Mouse (Mus musculus) monocyte, adult 2 months (primary cell): ENCODE measurements around the gene Trpc2.

ENCODE experiments used
- DNase-seq, 2 experiments: peaks; one replicate each; pipeline ENCODE4 v3.0.0; 2022; ENCODE audit warnings: low spot score in 2 of 2, low read depth in 1 of 2

Trpc2 gene

DNA sequence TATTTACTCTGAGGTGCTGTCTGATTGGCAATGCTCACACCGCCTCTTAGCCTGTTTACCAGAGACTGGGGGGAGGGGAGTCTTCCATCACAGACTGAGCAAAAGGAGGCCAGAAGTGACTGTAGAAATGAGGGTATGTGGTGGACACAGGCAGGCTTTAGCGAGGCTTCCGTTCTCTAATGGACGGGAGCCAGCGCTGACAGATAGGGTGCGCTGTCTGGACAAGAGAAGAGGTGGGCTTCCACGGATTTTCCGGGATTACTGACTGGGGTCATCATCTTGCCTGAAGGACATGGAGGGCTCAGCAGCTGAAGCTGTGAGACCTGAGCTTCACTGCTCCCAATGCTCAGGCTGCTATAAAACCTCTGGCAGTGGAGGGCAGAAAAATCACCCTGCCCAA is 19.3 kb downstream of the Trpc2 start:
- DNase-seq: no peak

DNA sequence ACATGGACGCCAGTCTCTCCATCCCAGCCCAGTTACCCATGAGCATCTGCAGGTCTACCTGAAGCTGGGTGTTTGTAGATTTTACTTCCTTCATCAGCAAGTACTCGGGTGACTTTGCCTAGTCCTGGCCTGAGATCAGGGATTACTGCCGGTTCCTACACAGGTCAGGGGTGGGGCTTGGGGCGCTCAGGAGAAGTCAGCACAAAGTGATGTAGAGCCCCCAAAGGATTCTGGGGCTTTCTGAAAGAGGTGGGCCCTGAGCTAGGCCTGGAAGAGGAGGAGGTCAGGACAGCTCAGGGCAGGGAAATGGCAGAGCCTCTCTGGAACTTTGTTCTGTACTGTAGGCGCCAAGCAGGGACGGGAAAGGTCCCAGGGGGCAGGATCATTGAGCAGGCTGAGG is 19.8 kb downstream of the Trpc2 start:
- DNase-seq: no peak

DNA sequence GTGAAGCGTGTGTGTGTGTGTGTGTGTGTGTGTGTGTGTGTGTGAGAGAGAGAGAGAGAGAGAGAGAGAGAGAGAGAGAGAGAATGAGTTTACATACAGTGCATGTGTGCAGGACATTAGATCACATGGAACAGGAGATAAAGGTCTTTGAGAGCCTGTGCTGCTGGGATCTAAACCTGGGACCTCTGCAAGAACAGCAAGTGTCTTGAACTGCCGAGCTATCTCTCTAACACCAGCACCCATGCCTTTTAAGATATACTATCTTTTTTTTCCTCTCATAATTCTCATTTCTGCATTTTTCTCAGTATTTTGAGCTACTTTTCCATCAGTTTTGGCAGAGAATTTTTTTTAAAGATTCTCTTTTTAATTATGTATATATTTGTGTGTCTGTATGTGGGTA is 20.6 kb downstream of the Trpc2 start:
- no peak for DNase-seq

DNA sequence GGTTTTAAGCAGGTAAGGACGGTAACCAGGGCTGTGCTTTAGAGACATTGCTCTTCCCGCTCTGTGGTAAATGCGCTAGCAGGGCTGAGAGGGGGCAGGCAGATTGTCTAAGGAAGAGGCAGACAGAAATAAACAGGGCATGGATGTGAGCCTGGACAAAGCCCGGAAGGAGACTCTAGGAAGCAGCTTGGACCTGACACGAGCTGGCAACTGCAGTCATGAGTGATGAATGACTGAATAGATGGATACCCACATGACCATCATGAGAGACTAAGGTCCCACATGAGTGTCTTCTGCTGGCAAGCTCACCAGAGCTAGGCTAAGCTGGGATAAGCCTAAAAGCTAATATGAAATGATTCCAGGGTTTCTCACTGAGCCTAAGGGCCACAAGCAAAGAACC is 21.2 kb downstream of the Trpc2 start:
- DNase-seq: no peak

DNA sequence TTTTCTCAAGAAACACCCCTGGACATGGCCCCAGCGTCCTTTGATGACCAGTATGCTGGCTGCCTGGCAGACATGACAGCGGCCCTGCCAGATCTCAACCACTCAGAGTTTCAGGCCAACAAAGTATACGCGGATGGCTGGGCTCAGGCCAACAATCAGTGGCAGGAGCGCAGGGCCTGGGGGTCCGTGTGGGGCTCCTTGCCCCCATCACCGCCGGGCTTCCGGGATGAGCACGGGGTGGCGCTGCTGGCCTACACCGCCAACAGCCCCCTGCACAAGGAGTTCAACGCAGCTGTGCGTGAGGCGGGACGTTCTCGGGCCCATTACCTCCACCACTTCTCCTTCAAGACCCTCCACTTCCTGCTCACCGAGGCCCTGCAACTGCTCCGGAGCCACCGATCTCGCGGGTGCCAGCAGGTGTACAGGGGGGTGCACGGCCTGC is 23.8 kb downstream of the Trpc2 start:
- no peak for DNase-seq

DNA sequence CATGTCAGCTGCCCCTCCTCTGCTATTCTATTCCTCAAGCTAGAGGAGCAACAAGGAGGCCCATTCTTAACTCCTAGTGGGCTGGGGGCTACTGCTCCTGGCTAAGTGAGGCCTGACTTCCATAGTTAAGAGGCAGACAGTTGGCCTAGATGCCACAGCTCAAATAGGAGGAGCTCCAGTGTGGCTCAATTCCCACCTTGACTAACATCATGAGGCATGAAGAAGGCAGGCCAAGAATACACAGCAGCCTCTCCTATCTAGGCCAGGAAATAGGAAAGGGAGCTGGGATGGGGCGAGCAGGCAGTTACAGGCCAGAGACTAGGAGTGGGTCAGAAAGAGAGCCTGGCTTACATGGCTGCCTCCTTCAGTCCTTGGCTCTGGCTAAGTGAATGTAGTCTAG is 25.3 kb downstream of the Trpc2 start:
- DNase-seq: no peak

DNA sequence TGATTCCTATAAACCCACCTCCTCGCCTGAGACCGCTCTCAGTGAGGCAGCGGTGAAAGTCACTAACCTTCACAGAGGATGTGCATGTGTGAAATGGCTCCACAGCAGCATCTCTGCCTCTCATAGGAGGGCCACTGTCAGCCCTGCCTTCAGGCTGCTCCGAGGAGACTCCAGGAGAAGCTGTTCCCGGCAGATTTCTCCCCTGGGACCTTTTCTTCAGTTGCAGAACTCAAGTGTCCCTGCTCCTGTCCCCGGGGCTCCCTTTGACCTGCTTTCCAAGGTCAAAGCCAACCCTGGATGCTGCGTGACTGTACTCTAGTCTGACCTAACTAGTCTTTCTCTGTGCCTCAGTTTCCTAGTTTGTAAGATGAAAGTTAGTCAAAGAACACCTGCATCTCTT is 26.3 kb downstream of the Trpc2 start, which contains the start of gene Art5:
Gene Art5 (minus strand): TSS at position 319 of the 400 bp plus-strand sequence.
- no peak for DNase-seq

DNA sequence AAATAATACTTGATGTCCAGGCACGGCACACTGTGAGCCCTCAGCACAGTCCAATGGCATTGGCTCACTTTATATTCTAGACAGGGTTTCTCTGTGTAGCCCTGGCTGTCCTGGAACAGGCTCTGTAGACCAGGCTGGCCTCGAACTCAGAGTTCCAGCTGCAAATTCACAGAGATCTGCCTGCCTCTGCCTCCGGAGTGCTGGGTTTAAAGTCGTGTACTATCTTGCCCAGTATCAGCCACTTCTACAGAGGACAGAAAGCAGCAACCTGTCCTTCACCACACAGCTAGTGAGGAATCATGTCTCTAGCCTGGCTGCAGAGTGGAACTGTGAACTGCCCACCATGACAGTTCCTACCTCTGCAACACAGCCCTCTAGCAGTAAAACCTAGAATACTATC is 26.8 kb downstream of the Trpc2 start:
- DNase-seq: no peak

DNA sequence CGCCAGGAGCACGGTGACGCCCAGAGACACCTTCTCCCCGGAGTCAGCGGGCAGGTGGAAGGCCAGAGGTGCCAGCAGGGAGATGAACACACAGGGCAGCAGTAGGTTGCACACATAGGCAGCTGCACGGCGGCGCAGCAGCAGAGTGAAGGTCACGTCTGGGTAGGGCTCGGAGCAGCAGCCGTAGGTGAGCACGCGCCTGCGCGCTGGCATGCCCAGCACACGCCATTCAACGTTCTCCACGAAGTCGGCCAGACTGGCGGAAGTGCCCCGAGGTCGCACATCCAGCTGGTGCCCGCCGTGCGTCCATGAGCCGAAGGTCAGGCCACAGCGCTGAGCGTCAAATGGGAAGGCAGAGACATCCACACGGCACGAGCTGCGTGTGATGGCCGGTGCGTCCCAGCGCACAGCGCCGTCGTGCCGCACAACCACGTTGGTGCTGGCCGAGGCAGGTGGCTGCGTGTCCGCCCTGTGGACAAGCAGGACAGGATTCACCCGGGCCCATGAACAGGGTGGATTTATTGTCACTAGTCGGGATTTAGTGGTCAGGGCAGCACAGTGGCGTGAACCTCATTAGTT is 30.3 kb downstream of the Trpc2 start:
- no peak for DNase-seq

DNA sequence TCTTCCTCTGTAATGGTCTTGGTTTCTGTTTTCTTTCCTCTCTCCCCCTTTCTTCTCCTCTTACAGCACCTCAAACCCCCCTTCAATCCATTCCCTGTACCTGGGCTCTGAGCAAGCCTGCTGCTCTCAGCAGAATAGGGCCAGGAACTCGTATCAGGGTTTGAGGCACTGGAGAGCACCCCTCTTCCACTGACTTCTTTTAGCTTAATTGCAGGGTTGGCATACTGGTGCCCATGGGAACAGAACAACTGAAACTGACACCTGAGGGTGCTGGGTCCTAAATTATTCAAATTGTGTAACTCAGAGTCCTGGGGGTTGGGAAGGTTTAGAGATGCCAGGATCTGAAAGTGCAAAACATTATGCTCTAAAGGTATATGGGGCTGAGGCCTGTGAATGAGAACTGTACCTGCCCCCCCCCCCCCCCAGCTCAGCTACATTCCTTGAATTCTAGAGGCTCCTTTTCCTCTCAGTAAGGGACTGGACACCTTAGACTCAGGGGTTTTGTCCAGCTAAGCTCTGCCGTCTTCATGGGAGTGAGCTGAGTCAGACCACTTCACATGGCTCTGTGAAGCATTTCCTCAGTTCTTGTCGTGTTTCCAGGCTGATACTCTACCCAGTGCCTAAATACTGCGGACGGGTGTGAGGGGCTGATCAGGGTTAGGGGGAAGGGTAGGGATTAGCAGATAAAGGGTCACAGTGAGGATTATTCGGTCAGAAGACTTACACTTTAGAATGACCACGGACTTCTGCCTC is 33.8 kb downstream of the Trpc2 start, which contains the start of gene Chrna10:
Gene Chrna10 (minus strand): TSS at position 250 of the 753 bp plus-strand sequence.
- no peak for DNase-seq

DNA sequence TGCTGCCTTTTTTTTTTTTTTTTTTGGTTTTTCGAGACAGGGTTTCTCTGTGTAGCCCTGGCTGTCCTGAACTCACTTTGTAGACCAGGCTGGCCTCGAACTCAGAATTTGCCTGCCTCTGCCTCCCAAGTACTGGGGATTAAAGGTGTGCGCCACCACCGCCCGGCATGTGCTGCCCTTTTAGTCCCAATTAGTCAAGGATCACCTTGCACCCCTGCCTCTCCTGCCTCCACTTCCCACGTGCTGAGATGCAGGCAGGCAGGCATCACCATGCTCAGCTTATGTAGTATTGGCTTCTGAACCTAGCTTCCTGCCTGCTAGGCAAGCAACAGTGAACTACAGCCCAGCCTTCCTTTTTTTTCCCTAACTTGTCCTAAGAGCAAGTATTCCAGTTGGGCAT is 34.5 kb downstream of the Trpc2 start:
- DNase-seq: no peak

DNA sequence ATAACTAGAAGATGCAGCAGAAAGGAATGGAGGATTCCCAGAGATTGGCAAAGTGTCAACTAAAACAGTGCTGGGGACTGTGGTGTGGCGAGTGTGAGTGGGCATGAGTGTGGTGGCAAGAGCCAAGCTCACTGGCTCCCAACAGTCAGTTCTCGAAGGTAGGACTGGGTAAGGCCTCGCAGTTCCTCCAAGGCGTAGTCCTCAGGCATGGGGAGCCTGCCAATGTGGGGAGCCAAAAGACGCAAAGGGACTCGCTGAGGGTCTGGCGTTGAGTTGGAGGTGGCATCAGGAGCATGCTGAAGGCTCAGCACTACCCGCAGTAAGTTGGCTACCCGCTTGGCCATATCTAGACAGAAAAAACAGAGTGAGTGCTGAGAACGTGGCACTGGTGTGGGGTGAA is 37.4 kb downstream of the Trpc2 start:
- DNase-seq: no peak

DNA sequence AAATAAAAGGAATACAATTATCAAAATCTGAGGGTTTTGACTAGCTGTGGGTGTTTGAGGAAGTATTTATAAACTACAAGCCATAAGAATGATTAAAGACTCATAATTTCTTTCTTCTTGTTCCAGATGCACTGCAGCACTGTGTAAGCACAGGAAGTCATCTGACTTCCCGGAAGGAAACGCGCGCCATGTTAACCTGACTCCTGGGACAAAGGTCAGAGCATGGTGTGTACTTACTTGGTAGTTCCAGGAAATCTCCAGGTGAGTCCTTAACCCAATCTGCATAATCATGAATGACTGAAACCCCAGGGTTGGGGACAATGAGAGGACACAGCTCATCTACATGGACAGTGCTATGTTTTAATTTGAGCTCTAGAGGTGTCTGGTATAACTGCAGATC is 49.5 kb downstream of the Trpc2 start:
- DNase-seq: no peak

DNA sequence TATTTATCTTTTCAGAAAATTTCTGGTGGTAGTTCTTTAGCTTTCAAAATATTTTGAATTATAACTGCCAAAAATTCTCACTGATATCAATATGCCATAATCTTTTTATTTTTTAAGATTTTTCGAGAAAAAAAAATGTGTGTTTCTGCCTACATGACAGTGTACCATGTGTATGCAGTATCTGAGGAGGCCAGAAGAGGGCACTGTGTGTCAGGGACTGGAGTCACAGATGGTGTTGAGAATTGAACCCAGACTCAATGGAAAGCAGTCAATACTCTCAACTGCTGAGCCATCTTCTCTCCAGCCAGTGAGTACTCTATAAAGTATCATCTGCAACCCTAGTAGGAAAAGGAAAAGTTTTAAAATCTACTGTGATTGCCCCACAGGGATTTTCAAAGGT is 54.5 kb downstream of the Trpc2 start:
- DNase-seq: no peak

DNA sequence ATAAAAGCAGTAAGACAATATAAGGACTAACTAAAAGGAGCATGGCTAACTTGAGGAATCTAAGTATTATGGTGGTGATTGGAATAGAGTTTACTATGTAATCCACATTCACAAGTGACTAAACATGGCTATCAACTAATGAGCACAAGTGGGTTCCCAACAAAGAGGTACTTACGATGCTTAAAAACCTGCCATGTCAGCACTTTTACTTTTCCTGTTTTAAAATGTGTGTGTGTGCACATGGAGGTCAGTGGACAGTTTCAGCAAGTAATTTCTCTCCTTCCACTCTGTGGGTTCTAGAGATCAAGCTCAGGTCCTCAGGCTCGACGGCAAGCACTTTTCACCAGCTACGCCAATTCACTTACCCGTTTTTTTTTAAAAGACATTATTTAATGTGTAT is 55.0 kb downstream of the Trpc2 start:
- DNase-seq: no peak
